Mouse (Mus musculus) layer of hippocampus, adult 8-10 months (tissue): ENCODE results near the gene Gucy2g. TPM values are rescaled to one million over a fixed set of nuclear protein-coding genes. Genes with fewer than 3 reads are reported as not detected.

ENCODE experiments used
- DNase-seq, 2 experiments: peaks; one replicate each; pipeline ENCODE4 v3.0.0; 2022; ENCODE audit warnings: low spot score in 2 of 2
- total RNA-seq, 4 experiments: library from RNA; stranded (reverse); gene quantifications; 2 replicates each; pipeline ENCODE4 v1.2.4; 2022

The Gucy2g gene
- 1 to 10 TPM; 1.2 to 1.4 (median 1.3) TPM for total RNA-seq

- DNase-seq: no peak
Measured at GRCm38 (mm10) chr19:55241186-55241645, at the start of gene Gucy2g. TSS of gene Gucy2g (minus strand) at chr19:55241236.

GRCm38 (mm10) chr19:55288974-55289373 lies 47.9 kb upstream of the Gucy2g start:
- DNase-seq: no peak

GRCm38 (mm10) chr19:55286034-55286433 lies 45.0 kb upstream of the Gucy2g start:
- DNase-seq: no peak

GRCm38 (mm10) chr19:55284093-55284492 lies 43.1 kb upstream of the Gucy2g start:
- DNase-seq: no peak

- DNase-seq: no peak
Measured at GRCm38 (mm10) chr19:55276770-55277169, 35.7 kb upstream of the Gucy2g start.

- DNase-seq: no peak
Measured at GRCm38 (mm10) chr19:55276100-55276499, 35.1 kb upstream of the Gucy2g start.

- DNase-seq: no peak
Measured at GRCm38 (mm10) chr19:55273340-55273739, 32.3 kb upstream of the Gucy2g start.

GRCm38 (mm10) chr19:55271448-55271847 lies 30.4 kb upstream of the Gucy2g start:
- no peak for DNase-seq

- DNase-seq: no peak
Measured at GRCm38 (mm10) chr19:55269051-55269450, 28.0 kb upstream of the Gucy2g start.

- no peak for DNase-seq
Measured at GRCm38 (mm10) chr19:55268150-55268549, 27.1 kb upstream of the Gucy2g start.

- DNase-seq: no peak
Measured at GRCm38 (mm10) chr19:55266786-55267185, 25.8 kb upstream of the Gucy2g start.

GRCm38 (mm10) chr19:55265269-55265668 lies 24.2 kb upstream of the Gucy2g start:
- no peak for DNase-seq

- DNase-seq: no peak
Measured at GRCm38 (mm10) chr19:55260389-55261184, 19.6 kb upstream of the Gucy2g start.

GRCm38 (mm10) chr19:55258514-55258913 lies 17.5 kb upstream of the Gucy2g start:
- DNase-seq: no peak

- no peak for DNase-seq
Measured at GRCm38 (mm10) chr19:55257656-55258375, 16.8 kb upstream of the Gucy2g start.

GRCm38 (mm10) chr19:55256156-55256555 lies 15.1 kb upstream of the Gucy2g start:
- DNase-seq: peak in 1 of 2 experiments; percentile 20

- DNase-seq: peak in 1 of 2 experiments; percentile 20
Measured at GRCm38 (mm10) chr19:55254513-55255016, 13.5 kb upstream of the Gucy2g start.

GRCm38 (mm10) chr19:55253570-55254441 lies 12.8 kb upstream of the Gucy2g start:
- peak; percentile 36 to 41 for DNase-seq

- no peak for DNase-seq
Measured at GRCm38 (mm10) chr19:55253239-55253569, 12.2 kb upstream of the Gucy2g start.

- no peak for DNase-seq
Measured at GRCm38 (mm10) chr19:55251383-55252124, 10.5 kb upstream of the Gucy2g start, which contains the start of gene Acsl5. TSS of gene Acsl5 (plus strand) at chr19:55251938.

GRCm38 (mm10) chr19:55250451-55250850 lies 9.4 kb upstream of the Gucy2g start:
- no peak for DNase-seq
